Mouse (Mus musculus) midbrain, embryonic 12.5 days (tissue): Measurements from ENCODE around the gene Edn2. TPM values are rescaled to one million over a fixed set of nuclear protein-coding genes. Genes with fewer than 3 reads are reported as not detected.

Experiments used
- ATAC-seq: fragments of 200-750 bp; cut with Nextera tagmentation; 2 replicates; pipeline ENCODE4 v1.8.0; 2017; ENCODE audit warnings: low read depth, moderate TSS enrichment, moderate library complexity; ENCODE audit not compliant: low FRiP score
- H3K27ac ChIP-seq: fragments of 300-500 bp; sonication (generic); replicated peaks from 2 replicates; pipeline ENCODE4 v1.5.1; 2016; ENCODE audit warnings: mild to moderate bottlenecking
- H3K27me3 ChIP-seq: fragments of 300-500 bp; sonication (generic); 2 replicates; pipeline ENCODE4 v1.6.1; 2016; ENCODE audit warnings: mild to moderate bottlenecking
- H3K36me3 ChIP-seq: fragments of 300-500 bp; sonication (generic); 2 replicates; pipeline ENCODE4 v1.6.1; 2016
- H3K4me1 ChIP-seq: fragments of 300-500 bp; sonication (generic); 2 replicates; pipeline ENCODE4 v1.6.1; 2016
- H3K4me2 ChIP-seq: fragments of 300-500 bp; sonication (generic); replicated peaks from 2 replicates; pipeline ENCODE4 v1.6.1; 2016; ENCODE audit warnings: mild to moderate bottlenecking, moderate library complexity
- H3K4me3 ChIP-seq: fragments of 300-500 bp; sonication (generic); 2 replicates; pipeline ENCODE4 v1.5.1; 2016; ENCODE audit warnings: mild to moderate bottlenecking
- H3K9ac ChIP-seq: fragments of 300-500 bp; sonication (generic); replicated peaks from 2 replicates; pipeline ENCODE4 v1.6.1; 2016; ENCODE audit warnings: mild to moderate bottlenecking, moderate library complexity
- H3K9me3 ChIP-seq: fragments of 300-500 bp; sonication (generic); 2 replicates; pipeline ENCODE4 v1.6.1; 2016; ENCODE audit warnings: mild to moderate bottlenecking
- WGBS: fragments of 180-500 bp; shearing (Covaris S2); methylation state at CpG from one replicate; pipeline ENCODE4 v1.1.7; 2016; 5-methylcytosine and 5-hydroxymethylcytosine counted together
- polyA plus RNA-seq: library from polyadenylated mRNA; unstranded; fragments of >200 nt; fragmentation: Nextera tagmentation; extraction: Ambion mirVana; gene quantifications from 2 replicates; pipeline ENCODE4 v1.2.1, GENCODE M21; 2016

Edn2 gene
- polyA plus RNA-seq, 1 experiment from 2014 or later = not detected

DNA sequence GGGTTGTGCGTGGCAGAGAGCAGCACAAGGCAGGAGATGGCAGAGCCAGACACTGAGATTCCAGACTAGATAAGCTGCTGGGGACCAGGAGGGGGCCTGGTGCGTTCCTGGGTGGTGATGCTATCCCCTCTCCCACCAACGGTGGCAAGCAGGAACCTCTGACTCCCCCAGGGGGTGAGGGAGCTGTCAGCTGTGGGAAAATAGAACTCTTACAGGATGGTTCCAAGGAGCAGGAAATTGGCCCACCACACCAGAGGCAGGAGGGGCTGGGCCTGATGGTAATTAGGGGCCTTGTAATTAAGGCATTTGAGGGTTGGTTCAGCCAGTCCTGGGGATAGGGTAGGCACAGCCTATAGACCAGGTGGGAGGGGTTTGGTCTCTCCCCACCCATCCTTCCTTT is 51.8 kb downstream of the Edn2 start:
- Histone ChIP-seq H3K9ac (no peak overlapping the region), H3K27ac (no peak overlapping the region), H3K27me3 (no peaks in the 10 kb centered on the region), H3K4me2 (no peak overlapping the region), H3K9me3 (no peaks in the 10 kb centered on the region), H3K36me3 (no peaks in the 10 kb centered on the region), H3K4me3 (no peak overlapping the region), H3K4me1 (peaks cover 7% of the 10 kb centered on the region; the same call in 1 of the 2 replicates)
- no peak for ATAC-seq
- 56% methylated on average over 3 of the region's 3 CpGs for WGBS

DNA sequence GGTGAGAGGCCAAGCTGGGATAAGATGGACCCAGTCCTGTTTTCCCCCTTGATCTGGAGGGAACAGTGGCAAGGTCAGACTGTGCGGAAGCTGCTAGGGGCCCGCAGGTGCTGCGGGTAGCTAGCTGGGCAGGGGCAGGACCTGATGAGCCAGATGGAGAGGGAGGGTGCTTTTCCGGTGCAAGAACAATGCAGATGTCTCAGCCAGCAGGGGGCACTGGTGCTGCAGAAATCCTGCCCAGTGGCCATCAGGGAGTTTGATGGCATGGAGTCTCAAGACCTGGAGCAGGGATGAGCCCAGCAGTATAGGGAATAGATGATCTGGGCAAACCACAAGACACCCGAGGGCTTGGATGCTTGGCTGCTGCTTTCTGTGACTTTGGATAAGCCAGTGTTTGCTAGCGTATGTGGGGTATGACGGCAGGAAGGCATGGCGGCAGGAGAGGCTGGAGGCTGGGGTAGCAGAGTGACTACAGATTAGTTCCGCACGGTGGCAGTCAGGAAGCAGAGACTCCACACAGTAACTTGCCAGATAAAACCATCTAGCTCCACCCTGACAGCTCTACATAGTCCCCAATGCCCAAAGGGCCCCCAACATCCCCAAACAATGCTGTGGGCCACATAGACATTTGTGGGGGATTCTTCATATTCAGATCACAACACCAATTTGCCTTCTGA is 55.0 kb downstream of the Edn2 start:
- no peak overlapping the region for H3K9ac ChIP-seq
- WGBS = 24% methylated on average over 10 of the region's 10 CpGs
- peak; percentile 55; the same call in 1 of the 2 replicates for ATAC-seq
- no peaks in the 10 kb centered on the region for H3K36me3 ChIP-seq
- peak overlapping the region; percentile 25; the same call in 1 of the 2 replicates for H3K4me2 ChIP-seq
- H3K9me3 ChIP-seq = no peaks in the 10 kb centered on the region
- H3K27ac ChIP-seq = no peak overlapping the region
- no peaks in the 10 kb centered on the region for H3K27me3 ChIP-seq
- H3K4me1 ChIP-seq = peaks cover 9% of the 10 kb centered on the region; the same call in 1 of the 2 replicates
- no peak overlapping the region for H3K4me3 ChIP-seq

DNA sequence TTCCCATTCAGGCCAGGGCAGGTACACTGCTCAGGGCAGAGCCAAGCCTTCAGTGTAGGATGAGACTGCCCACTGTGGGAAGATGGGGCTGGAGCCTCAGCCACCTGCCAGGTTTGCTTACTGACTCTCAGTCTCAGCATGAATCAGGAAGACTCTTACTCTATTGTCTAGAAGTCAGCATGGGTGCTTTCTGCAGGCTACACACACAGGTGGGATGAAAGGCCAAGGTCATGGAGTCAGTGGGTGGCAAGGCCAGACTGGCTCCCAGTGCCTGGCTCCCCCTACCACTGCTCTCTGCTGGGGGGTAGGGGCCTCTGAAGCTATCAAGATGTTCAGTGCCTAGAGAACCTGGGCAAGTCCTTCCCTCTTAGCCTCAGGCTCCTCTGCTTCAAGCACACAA is 55.9 kb downstream of the Edn2 start:
- Histone ChIP-seq H3K27me3 (no peaks in the 10 kb centered on the region), H3K9me3 (no peaks in the 10 kb centered on the region), H3K4me3 (no peak overlapping the region), H3K27ac (no peak overlapping the region), H3K4me1 (peaks cover 16% of the 10 kb centered on the region; the same call in 1 of the 2 replicates), H3K9ac (no peak overlapping the region), H3K36me3 (no peaks in the 10 kb centered on the region), H3K4me2 (no peak overlapping the region)
- ATAC-seq = no peak

Other genes starting within 250 kb of the Edn2 start
- gene AL607142.1, start 96.2 kb upstream of the Edn2 start, polyA plus RNA-seq = not detected in 2 replicates
- gene Foxo6, start 126.1 kb downstream of the Edn2 start, polyA plus RNA-seq = 0.15 and 0.25 TPM in 2 replicates
- 64.4 TPM in 2 replicates for gene Scmh1, start 244.1 kb downstream of the Edn2 start, polyA plus RNA-seq